Mouse (Mus musculus) liver, postnatal 0 days (tissue): ENCODE measurements around the gene Serpinb13.

Source experiments
- CTCF ChIP-seq: sonication (generic); IDR thresholded peaks from 2 replicates; pipeline ENCODE4 v1.5.1; 2016; ENCODE audit warnings: antibody characterized with exemption, low read depth
- EP300 ChIP-seq: IDR thresholded peaks from 2 replicates; pipeline ENCODE4 v1.6.1; 2016; ENCODE audit warnings: antibody characterized with exemption, low read depth, mild to moderate bottlenecking

GRCm38 (mm10) chr1:106983092-106983491 lies 2.3 kb downstream of the Serpinb13 start:
- TF ChIP-seq CTCF (no peak), EP300 (no peak)
